Mouse (Mus musculus) hindlimb bud, embryonic 11.5 days (tissue): ENCODE data around the gene C1qtnf12.

Experiments used
- DNase-seq: peaks from one replicate; pipeline ENCODE4 v3.0.0-alpha.2; 2012; ENCODE audit warnings: low read depth, low spot score; ENCODE audit errors: extremely low spot score

Gene C1qtnf12

DNA sequence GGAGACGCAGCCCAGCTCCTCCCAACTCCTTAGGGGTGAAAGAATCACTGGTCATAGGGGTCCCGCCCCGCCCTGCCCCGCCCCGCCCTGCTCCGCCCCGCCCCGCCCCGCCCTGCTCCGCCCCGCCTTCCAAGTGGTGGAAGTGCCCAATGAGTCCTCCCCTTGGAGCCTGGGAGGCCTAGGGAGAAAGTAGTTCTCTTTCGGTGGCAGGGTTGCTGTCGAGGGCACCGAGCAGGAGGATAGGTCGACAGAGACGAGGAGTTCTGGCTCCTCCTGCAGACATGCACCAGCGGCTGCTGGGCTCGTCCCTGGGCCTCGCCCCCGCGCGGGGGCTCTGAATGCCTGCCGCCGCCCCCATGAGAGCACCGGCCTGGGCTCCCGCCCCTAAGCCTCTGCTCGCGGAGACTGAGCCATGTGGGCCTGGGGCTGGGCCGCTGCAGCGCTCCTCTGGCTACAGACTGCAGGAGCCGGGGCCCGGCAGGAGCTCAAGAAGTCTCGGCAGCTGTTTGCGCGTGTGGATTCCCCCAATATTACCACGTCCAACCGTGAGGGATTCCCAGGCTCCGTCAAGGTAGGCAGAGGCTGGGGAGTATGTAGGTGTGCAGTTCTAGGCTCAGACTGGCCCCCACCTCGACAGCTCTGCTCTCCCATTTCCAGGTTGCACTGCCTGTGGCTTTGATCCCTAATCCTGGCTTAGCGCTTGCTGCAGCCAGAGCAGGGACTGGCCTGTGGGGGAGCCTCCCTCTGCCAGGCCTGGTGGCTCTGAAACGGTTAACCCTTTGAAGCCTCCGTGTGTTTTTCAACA, at the start of gene C1qtnf12:
TSS of gene C1qtnf12 (plus strand) at position 152 of the 805 bp plus-strand sequence.
- DNase-seq = no peak

DNA sequence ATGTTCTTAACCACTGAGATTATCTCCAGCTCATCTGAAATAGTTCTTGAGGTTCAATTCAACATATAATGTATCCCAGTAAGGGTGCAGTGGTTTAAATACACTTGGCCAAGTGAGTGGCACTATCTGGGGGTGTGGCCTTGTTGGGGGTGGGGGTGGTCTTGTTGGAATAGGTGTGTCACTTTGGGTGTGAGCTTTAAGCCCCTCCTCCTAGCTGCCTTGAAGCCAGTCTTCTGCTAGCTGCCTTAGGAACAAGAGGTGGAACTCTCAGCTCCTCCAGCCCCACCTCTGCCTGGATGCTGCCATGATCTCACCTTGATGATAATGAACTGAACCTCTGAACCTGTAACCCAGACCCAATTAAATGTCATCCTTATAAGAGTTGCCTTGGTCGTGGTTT, 30.1 kb upstream of the C1qtnf12 start:
- DNase-seq = no peak

- DNase-seq = no peak
These were observed 19.1 kb upstream of the C1qtnf12 start for GRCm38 (mm10) chr4:155943049-155943452.

- peak; percentile 86 for DNase-seq
These were observed 18.4 kb upstream of the C1qtnf12 start, which contains the start of gene Ube2j2 for GRCm38 (mm10) chr4:155943534-155944249. Gene Ube2j2 (plus strand): TSS chr4:155943831.

- no peak for DNase-seq
These were observed 17.8 kb upstream of the C1qtnf12 start for GRCm38 (mm10) chr4:155944271-155944670.

DNA sequence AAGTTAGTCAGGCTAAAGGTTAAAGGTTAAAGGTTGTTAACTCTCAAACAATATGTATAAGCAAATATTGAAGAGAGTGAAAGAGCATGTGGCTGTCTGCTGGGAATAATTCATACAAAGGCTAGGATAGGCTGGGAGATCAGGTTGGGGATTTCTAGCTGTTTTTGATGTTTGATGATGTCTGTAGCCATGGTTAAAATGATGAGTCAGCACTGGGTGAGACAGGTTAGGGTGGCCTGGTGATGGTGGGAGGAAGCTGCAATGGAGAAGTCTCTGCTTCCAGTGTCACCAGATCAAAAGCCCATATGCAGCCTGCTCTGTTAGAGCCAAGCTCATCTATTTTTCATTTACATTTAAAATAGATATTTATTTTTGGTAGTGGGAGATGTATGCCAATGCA, 15.0 kb upstream of the C1qtnf12 start:
- no peak for DNase-seq

DNA sequence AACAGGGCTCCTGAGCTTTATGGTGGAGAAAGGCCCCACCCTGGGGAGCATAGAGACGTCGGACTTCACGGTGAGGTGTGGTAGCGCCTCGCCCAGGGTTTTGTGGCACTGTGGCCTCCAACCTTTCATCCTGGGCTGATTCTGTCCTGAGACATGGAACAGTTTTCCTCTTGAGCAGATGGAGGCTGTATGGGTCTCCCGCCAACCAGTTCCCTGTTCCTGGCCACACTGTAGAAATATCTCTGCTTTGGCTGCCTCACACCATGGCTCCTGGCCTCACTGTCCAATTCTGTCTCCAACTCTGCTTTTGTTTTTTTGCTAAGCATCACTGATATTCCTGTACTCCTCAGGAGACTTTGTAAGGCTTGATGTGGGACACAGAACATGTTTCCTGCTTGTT, 6.6 kb upstream of the C1qtnf12 start:
- DNase-seq = no peak

GRCm38 (mm10) chr4:155959275-155959674, 2.8 kb upstream of the C1qtnf12 start:
- peak; percentile 81 for DNase-seq

DNA sequence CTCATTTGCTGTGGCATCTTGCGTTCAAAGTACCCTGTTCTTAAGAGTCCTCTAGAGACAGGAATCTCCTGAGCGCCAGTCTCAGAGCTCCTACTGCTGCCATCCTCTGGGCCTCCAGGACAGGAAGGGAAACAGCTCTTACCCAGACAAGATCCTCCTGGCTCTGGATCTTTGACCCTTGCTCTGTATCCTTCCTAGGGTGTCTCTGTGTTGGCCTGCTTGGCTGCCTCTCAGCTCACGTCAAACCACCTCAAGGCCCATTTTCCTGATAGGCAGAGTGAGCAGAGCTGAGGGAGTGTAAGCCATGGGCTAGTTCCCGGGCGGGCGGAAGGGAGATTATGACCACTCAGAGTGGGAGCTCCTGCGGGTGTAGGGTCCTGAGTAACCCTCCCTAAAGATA, 988 bp downstream of the C1qtnf12 start:
- DNase-seq = no peak

GRCm38 (mm10) chr4:155964396-155964795, 2.3 kb downstream of the C1qtnf12 start:
- DNase-seq = no peak

DNA sequence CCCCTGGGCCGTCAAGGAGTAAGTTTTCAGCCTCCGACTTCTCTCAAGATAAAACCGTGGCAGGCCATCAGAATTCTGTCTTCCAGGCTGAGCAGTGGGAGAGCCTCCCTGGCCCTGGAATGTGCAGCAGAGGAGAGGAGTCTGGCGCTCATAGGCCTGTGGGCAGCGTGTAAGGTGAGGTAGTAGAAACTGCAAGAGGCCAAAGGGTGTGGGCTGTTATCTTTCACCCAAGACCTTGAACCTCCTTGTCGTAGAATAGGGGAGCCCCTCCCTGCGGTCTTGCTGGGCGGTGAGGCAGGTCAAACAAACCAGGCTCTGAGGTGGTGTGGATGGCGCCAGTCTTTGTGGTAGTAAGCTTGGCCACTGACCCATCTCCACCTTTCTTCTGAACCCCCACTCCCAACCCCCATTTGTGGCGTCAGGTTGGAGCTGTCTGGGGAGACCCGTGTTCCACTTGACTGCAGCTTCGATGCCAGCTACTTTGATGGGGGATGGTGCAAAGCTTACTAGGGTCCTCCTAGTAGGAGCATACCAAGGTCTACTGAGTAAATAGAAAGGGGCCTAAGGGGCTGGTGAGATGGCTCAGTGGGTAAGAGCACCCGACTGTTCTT, 7.0 kb downstream of the C1qtnf12 start:
- no peak for DNase-seq

DNA sequence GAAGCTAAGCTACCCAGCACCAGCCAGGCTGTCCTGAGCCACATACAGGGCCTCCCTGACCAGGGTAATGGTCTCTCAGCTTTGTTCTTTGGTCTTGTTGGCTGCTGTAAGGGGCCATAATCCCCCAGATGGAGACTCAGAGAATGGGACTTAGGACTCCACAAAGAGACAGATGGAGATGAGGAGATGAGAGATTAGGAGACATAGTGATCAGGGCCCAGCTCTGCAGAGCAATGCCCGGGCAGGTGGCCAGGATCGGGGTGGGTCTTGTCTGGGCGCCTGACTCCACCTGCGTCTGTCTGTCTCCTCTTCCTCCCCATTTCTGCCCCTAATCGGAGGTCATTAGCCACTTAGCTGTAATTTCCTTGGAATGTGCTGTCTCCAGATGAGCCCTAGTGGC, 8.2 kb downstream of the C1qtnf12 start:
- DNase-seq = no peak

DNA sequence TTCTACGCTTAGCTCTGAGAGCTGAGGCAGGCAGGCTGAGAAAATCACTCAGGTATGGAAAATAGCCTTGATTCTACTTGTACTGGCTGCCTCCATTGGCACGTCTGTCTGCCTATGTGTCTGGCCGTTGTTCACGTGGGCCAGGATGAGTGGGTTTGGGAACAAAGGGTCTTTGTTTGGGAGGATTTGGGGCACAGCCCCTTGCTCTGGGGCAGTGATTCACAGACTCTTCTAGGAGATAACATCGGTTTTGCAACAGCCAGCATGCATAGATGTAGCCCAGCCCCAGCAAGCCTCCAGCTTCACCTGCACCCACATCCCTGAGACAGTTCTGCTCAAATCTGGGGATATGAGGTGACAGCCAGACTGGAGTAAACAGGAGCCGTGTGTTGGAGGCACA, 10.5 kb downstream of the C1qtnf12 start:
- DNase-seq = no peak

DNA sequence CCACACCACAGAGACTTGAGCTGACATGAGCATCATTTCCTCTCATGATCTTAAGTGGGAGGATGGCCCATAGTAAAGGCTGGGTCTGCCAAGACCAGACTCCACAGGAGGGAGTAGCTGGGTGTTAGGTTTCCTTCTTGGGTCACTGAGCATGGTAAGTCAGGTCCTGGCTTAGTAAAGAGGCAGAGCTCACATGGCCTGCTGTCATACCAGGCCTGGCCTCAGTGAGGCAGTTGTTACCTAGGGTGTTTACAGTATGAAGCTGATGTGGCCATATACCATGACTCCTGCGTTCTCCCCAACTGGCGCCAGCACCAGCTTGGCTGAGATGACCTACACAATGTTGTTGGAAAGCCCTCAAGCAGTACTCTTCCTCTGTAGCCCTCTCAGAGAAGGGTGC, 11.1 kb downstream of the C1qtnf12 start:
- no peak for DNase-seq

DNA sequence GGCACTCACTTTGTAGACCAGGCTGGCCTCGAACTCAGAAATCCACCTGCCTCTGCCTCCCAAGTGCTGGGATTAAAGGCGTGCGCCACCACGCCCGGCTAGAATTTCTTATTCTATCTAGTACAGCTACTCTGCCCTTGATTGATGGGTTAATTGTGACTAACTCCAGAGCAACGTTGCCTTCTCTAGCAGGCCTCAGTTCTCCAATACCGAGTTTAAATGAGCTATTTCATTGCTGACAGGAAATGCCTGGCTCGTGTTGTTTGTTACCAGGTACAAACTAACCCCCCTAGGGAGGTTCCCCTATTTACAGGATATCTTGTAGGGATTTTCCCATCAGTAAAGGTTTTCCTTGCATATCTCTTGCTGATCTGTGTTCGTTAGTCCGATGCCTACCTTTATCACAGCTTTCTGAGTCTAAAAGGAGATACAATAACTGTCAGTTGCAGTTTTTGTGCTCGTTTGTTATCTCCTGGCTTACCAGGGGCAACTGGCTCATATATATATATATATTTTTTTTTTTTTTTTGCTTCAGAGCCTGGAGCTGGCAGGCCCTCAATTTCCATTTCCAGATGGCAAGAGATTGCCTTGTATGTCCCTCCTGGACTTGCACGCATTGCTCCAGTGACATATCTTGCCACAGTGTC, 19.4 kb downstream of the C1qtnf12 start:
- no peak for DNase-seq

DNA sequence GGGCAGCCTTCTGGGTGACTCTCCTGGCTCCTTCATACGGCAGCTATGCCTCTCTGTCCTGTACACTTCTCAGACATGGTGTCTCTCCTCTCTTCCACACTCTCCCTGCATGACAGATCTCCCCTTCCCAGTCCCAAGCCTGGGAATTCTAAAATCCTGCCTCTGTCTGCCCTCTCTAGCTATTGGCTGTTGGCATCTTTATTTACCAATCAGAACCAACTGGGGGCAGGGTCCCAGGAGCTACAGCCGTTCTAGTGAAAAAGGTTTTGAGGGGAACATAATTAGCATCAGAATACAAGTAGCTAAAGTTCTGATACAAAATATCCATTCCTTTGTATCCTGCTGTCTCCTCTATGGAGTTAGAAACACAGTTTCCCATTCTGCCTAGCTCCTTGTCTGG, 21.7 kb downstream of the C1qtnf12 start:
- DNase-seq = no peak

DNA sequence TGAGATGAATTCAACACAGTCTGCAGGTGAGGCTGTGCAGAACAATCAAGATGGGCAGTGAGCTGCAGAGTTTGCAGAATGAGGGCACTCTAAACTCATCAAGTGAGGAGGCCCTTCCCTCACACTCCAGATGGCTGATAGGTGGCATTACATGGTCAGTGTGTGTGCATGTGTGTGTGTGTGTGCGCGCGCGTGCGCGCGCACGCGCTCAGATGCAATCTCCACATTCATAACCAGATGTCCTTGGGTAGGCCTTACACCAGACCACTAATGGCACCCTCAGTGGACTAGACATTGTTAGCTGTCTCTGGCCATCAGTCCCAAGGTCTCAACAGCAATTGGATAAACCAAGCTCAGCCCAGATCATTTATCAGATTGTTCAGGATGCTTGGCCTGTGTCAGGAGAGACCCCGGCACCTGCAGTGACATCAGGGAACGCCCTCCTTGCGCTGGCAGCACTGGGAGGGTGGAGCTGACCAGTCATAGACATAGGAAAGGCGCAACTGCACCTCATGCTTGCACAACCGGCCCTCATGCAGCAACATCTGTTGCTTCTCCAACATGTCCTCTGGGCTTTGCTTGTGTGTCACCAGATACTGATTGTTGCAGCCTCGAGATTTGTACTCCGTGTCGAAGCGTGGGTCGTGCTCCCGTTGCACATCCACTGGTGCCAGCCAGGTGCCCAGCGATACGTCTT, 29.2 kb downstream of the C1qtnf12 start:
- DNase-seq = no peak

GRCm38 (mm10) chr4:155991908-155992230, 29.8 kb downstream of the C1qtnf12 start:
- no peak for DNase-seq

DNA sequence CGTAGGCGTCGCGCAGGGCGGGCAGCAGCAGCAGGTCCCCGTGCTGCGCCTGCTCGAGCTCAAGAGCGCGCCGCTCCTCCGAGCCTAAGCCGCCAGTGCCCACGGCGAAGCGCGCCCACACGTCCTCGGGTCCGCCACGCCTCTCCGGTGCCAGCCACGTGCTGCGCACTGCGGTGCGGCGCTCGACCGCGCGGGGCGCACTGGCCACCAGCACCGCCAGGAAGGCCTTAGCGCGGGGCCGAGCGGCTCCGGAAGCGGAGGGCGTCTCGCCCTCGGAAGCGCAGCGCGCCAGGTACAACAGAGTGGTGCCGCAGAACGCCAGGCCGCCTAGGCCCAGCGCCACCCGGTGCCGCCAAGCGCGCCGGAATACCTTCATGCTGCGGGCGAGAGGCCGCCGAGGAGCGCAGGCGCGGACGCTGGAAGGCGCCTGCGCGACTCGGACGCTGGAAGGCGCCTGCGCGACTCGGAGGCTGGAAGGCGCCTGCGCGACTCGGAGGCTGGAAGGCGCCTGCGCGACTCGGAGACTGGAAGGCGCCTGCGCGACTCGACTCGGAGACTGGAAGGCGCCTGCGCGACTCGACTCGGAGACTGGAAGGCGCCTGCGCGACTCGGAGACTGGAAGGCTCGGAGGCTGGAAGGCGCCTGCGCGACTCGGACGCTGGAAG, 30.3 kb downstream of the C1qtnf12 start, which contains the start of the genes B3galt6 and Sdf4:
TSS of gene B3galt6 (minus strand) at position 409 of the 665 bp plus-strand sequence.
TSS of gene Sdf4 (plus strand) at position 632 of the 665 bp plus-strand sequence.
- DNase-seq = peak; percentile 49

DNA sequence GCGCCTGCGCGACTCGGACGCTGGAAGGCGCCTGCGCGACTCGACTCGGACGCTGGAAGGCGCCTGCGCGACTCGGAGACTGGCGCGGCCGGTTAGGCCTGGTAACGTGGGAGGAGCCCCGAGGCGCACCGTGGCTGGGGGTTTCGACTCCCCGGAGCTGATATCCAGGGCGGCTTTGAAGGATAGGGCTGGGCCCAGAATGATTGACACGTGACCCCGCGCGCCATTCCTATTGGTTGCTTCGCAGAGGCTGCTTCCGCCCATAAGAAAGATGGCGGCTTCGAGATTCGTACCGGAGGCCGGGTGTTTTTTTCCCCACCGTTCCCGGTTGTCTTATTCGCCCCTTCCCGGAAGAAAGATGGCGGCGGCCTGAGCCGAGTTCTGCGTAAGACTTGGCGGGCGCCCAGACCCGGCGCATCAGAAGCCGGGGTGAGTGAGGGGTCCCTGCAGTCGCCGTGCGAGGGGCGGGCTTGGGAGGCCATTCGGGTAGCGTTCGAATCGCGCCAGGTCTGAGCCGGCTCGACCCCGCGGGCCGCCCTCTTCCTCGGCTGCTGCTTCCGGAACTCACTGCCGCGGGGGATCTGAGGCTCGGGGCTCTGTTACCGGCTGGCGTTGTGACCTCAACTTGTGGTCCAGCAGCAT, 30.9 kb downstream of the C1qtnf12 start:
- peak; percentile 72 for DNase-seq
